Mouse (Mus musculus) kidney, adult 18-20 months (tissue): Measurements from ENCODE around the gene Olfr215.
A peak's percentile ranks its signal among the peaks of the same experiment; 100 is the strongest.
"Not testable (repeated sequence)": the region's sequence is repeated elsewhere in the genome, so short reads cannot be mapped to it uniquely, and the experiment has no call there.

ENCODE experiments used
- DNase-seq: peaks from one replicate; pipeline ENCODE4 v3.0.0; 2021

Olfr215 gene

GRCm38 (mm10) chr6:116584095-116584494, at the start of gene Olfr215:
Olfr215 (minus strand) TSS chr6:116584195.
- DNase-seq: no peak

DNA sequence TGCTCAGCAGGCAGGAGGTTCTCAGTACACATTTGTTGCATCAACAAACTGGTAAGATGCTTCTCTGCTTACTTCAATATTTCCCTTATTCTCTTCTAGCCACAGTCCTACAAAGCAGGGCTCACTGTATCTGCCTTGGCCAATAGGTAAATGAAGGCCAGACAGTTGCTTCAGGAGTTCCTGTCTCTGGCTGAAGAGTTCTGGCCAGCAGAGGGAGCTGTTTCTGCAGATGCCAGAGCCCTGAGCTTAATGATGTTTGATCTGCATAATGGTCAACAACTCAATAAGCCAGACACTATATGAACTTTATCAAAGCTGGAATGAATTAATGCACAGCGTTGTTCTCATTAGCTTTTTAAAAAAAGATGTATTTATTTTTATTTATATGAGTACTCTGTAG, 48.1 kb upstream of the Olfr215 start:
- DNase-seq: peak; percentile 89

GRCm38 (mm10) chr6:116629766-116630165, 45.8 kb upstream of the Olfr215 start:
- DNase-seq: no peak

DNA sequence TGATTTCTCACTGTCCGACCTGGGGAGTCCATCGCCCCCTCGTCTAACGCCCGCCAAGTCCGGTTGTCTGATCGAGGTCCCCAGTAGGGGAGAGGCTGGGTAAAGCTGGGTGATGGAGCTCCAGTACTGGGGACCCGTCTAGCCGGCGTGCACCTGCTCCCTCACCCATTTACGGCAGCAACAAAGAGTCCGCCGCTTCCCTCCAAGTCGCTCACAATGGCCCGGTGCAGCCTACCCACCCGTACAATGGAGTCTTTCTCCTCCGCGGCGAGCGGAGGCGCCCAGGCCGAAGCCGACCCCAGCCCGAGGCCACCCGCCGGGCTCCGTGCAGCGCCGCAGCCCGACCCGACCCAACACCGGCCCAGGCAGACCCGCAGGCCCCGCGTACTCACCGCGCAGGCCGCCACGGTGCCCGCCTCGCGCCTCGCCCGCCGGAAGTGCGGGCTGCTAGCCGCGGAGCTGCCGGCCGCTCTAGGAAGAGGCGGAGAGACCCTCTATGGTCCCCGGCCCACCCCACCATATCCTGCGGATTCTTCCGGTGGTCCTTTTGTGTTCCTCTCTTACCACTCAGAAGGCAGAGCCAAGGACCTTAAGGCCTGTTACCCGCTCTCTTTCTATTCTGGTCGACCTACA, 44.7 kb upstream of the Olfr215 start, which contains the start of gene Zfp422:
TSS of gene Zfp422 (minus strand) at position 461 of the 633 bp plus-strand sequence.
- peak; percentile 75 for DNase-seq

DNA sequence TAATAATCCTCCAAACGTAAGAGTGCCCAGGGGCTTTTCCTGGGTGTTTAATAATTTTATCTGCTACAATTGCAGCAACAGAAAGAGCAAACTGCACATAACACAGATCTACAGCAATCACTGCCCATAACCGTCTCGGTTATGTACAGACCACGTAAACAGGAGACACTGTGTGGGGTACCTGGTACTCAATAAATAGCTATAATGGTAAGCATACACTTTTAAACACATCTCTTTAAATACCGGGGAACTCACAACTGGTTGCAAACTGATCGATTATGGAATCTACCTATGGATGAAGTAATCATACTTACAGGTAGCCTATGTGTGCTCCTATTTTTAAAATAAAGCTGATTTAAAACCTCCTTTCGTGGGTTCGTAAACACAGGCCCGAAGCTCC, 44.1 kb upstream of the Olfr215 start:
- DNase-seq: no peak

DNA sequence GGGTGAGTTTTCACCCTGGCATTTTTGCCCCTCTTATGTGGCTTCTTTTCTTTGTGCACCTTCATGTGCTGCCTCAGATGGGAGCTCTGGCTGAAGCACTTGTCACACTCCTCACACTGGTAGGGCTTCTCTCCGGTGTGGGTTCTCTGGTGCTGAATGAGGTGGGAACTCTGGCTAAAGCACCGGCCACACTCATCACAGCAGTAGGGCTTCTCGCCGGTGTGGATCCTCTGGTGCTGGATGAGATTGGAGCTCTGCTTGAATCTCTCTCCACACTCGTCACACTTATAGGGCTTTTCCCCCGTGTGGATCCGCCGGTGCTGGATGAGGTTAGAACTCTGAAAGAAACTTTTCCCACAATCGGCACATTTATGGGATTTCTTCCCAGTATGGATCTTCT, 42.4 kb upstream of the Olfr215 start:
- DNase-seq: not testable (repeated sequence)

- DNase-seq: no peak
Observed at GRCm38 (mm10) chr6:116621318-116622023, 37.5 kb upstream of the Olfr215 start.

DNA sequence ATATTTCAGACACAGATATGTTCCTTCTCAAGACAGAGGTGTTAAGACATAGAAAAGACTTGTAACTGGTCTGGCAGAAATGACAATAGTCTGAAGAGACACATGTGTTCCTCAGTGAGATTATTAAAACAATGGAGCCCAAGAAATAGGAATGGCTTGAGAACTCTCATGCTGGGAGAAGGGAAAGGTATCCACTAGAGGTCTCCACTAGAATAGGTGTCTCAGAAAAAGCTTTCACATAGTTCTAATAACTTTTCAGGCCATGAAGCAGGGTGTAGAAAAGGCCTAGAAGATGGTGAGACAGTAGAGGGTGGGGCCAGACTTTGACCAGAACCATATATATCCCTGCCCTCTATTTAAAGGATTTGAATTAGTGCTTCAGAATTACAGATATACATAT, 34.1 kb upstream of the Olfr215 start:
- no peak for DNase-seq

- DNase-seq: no peak
Observed at GRCm38 (mm10) chr6:116615719-116616118, 31.7 kb upstream of the Olfr215 start.

DNA sequence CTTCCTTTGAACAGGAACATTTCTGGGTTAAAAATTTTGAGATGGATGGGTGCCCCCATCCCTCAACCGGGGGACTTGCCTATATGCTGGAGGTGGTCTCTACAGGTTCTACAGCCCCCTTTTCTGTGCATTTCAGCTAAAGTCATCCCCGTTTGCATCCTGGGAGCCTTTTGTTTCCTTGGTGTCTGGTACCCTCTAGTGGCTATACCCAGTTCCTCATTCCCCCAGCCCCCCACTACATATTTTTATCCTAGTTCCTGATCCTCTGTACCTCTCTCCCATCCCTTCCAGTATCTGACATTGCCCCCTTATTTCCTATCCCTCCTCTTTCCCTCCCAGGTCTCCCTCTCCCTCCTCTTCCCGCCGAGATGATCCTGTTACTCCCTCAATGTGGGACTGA, 23.2 kb upstream of the Olfr215 start:
- no peak for DNase-seq

DNA sequence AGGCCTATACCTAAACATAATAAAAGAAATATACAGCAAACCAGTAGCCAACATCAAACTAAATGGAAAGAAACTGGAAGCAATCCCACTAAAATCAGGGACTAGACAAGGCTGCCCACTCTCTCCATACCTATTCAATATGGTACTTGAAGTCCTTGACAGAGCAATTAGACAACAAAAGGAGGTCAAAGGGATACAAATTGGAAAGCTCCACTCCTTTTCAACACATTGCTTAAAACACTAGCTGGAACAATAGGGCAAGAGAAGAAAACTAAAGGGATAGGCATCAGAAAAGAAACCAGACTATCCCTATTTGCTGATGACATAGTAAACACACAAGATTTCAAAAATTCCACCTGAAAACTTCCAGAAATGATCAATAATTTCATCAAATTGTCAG, 17.0 kb upstream of the Olfr215 start:
- not testable (repeated sequence) for DNase-seq

- DNase-seq: peak; percentile 28
Observed at GRCm38 (mm10) chr6:116569834-116570233, 14.2 kb downstream of the Olfr215 start.

- DNase-seq: no peak
Observed at GRCm38 (mm10) chr6:116554952-116555351, 29.0 kb downstream of the Olfr215 start.

- no peak for DNase-seq
Observed at GRCm38 (mm10) chr6:116553935-116554334, 30.1 kb downstream of the Olfr215 start, which contains the start of gene Olfr214. Olfr214 (plus strand) TSS chr6:116554235.

- DNase-seq: not testable (repeated sequence)
Observed at GRCm38 (mm10) chr6:116550841-116551240, 33.2 kb downstream of the Olfr215 start, which contains the start of gene Gm5580. Gm5580 (plus strand) TSS chr6:116551141.

DNA sequence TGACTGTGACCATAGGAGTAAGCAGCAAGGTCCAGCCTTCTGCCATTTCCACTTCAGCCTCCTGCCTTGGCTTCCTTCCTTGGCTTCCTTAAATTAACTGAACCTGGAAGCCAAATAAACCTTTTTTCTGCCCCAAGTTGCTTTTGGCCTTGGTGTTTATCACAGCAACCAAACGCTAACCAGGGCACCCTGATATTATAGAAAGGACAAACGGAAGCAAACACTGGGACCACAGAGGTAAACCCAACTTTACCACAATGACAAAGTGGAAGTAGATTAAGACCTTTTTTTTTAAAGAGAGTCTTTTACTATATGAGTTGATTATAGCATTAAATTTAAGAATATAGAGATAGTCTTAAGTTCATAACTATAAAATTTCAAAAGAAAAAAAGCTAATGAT, 41.5 kb downstream of the Olfr215 start:
- DNase-seq: no peak

GRCm38 (mm10) chr6:116538156-116538555, 45.8 kb downstream of the Olfr215 start, which contains the start of gene Olfr213:
Olfr213 (plus strand) TSS chr6:116538456.
- DNase-seq: no peak
